Mouse (Mus musculus) spleen, adult 2 months (tissue): ENCODE data around the gene Zfp326.

Source experiments
- CTCF ChIP-seq: fragments of 200-500 bp; IDR thresholded peaks from 2 replicates; pipeline ENCODE4 v1.5.1; 2011; ENCODE audit warnings: mild to moderate bottlenecking, inconsistent platforms; ENCODE audit not compliant: insufficient read depth, insufficient read length, insufficient replicate concordance; ENCODE audit errors: extremely low read depth
- POLR2A ChIP-seq: fragments of 200-500 bp; IDR thresholded peaks from 2 replicates; pipeline ENCODE4 v1.6.1; 2011; ENCODE audit warnings: low read depth, low read length, inconsistent platforms

DNA sequence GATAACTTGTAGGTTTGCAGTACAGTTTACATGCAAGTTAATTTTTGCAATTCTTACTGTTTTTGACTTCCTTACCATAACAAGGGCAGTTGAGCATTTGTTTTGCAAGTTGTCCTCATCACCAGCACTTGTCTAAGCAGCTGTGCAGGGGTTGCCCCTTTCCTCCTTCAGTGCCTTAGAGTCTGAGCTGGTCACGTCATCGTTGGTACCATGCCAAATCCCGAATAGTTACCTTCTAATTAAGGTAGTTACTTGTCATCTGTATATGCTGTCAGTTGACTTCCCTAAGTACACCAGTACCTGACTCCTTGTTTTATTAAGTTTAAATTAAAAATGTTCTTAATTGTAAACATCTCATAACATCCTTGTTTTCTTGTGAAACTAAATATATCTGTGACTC, 41.0 kb downstream of the Zfp326 start:
- TF ChIP-seq CTCF (no peak), POLR2A (no peak)
